Mouse (Mus musculus): Measurements from ENCODE around the gene Btnl6.
A peak's percentile ranks its signal among the peaks of the same experiment; 100 is the strongest.
"Not testable (repeated sequence)": the region's sequence is repeated elsewhere in the genome, so short reads cannot be mapped to it uniquely, and the experiment has no call there.

Gene Btnl6

GRCm38 (mm10) chr17:34497726-34498125, 19.4 kb downstream of the Btnl6 start:
- not testable (repeated sequence) for DNase-seq (ENCODE audit: extremely low read depth, low read depth)

- DNase-seq (ENCODE audit: extremely low read depth, low read depth): not testable (repeated sequence)
Observed at GRCm38 (mm10) chr17:34497319-34497718, 19.8 kb downstream of the Btnl6 start.

- DNase-seq (ENCODE audit: extremely low read depth, low read depth): no peak
Observed at GRCm38 (mm10) chr17:34496539-34496938, 20.6 kb downstream of the Btnl6 start.

- DNase-seq (ENCODE audit: extremely low read depth, low read depth): not testable (repeated sequence)
Observed at GRCm38 (mm10) chr17:34495156-34495555, 22.0 kb downstream of the Btnl6 start.

- DNase-seq (ENCODE audit: extremely low read depth, low read depth): no peak
Observed at GRCm38 (mm10) chr17:34492796-34493195, 24.4 kb downstream of the Btnl6 start.

GRCm38 (mm10) chr17:34477238-34478013, 39.7 kb downstream of the Btnl6 start, which contains the start of gene Btnl4:
TSS of gene Btnl4 (minus strand) at chr17:34477318.
- DNase-seq (ENCODE audit: extremely low read depth, low read depth): not testable (repeated sequence)

GRCm38 (mm10) chr17:34476427-34476826, 40.7 kb downstream of the Btnl6 start:
- no peak for DNase-seq (ENCODE audit: extremely low read depth, low read depth)

- DNase-seq (ENCODE audit: extremely low read depth, low read depth): no peak
Observed at GRCm38 (mm10) chr17:34475060-34475459, 42.1 kb downstream of the Btnl6 start.

GRCm38 (mm10) chr17:34470491-34470890, 46.7 kb downstream of the Btnl6 start:
- DNase-seq (ENCODE audit: extremely low read depth, low read depth): no peak

GRCm38 (mm10) chr17:34465906-34466305, 51.2 kb downstream of the Btnl6 start:
- DNase-seq (ENCODE audit: extremely low read depth, low read depth): not testable (repeated sequence)

GRCm38 (mm10) chr17:34459255-34459654, 57.9 kb downstream of the Btnl6 start:
- DNase-seq (ENCODE audit: extremely low read depth, low read depth): peak; percentile 59
